ENCODE assay signal across 1 mouse cellular context in genomic region chr1:65178902-65179432, GRCm38 (mm10).
TF ChIP-seq lines count a peak whose summit lies in the region.

No protein-coding gene starts in this region.

TF ChIP-seq in myocyte, 11 proteins besides CTCF, POLR2A, EP300 and RAD21 (continued from another document):
- TF ChIP-seq MYOD1 (IDR thresholded peaks at IDR 0.05; ENCODE audit: control insufficient read depth in 1 of 3, insufficient read length in 2 of 3, low read depth in 2 of 3) (peak in 1 of 3 experiments; percentile 28), E2F4 (IDR thresholded peaks at IDR 0.05; ENCODE audit: insufficient read depth) (no peak), MAX (IDR thresholded peaks at IDR 0.05; ENCODE audit: low read depth) (no peak), CEBPB (IDR thresholded peaks at IDR 0.05; ENCODE audit: insufficient read depth, poor library complexity, severe bottlenecking) (no peak), POLR2AphosphoS2 (IDR thresholded peaks at IDR 0.05; ENCODE audit: insufficient read length, low read depth) (peak; percentile 85)
